Mouse (Mus musculus): ENCODE measurements at regions not wholly inside any gene's neighbourhood (a gene's known extent, or its start where the extent isn't known, plus 50 kb on each side); places are given as distances from the start of the nearest gene placed in this dataset.
A peak's percentile ranks its signal among the peaks of the same experiment; 100 is the strongest.

- Histone ChIP-seq H3K27me3 (ENCODE audit: control insufficient read depth, insufficient read depth, low read depth, low read length) (no peaks in the 10 kb centered on the region; the same call in 1 of the 2 replicates), H3K4me3 (ENCODE audit: low read depth, low read length) (no peak overlapping the region), H3K36me3 (ENCODE audit: control insufficient read depth, insufficient read depth, low read length) (no peaks in the 10 kb centered on the region), H3K9me3 (replicated peaks; ENCODE audit: control insufficient read depth, low read length, poor library complexity, severe bottlenecking) (no peaks in the 10 kb centered on the region), H3K9ac (ENCODE audit: low read depth, low read length) (no peak overlapping the region), H3K4me2 (ENCODE audit: low read length) (no peak overlapping the region), H3K27ac (ENCODE audit: low read length) (no peak overlapping the region), H3K4me1 (ENCODE audit: control insufficient read depth, insufficient read depth, low read length) (peaks cover 6% of the 10 kb centered on the region; the same call in 1 of the 2 replicates)
- no peak; the same call in 1 of the 2 replicates for ATAC-seq
- WGBS = 39% methylated on average over 13 of the region's 13 CpGs
Observed at GRCm38 (mm10) chr4:131107127-131107857, 163.1 kb downstream of the Matn1 start.

- Histone ChIP-seq H3K9ac (ENCODE audit: low read depth, low read length) (no peak overlapping the region), H3K9me3 (replicated peaks; ENCODE audit: control insufficient read depth, low read length, poor library complexity, severe bottlenecking) (no peaks in the 10 kb centered on the region), H3K27me3 (ENCODE audit: control insufficient read depth, insufficient read depth, low read depth, low read length) (no peaks in the 10 kb centered on the region), H3K4me2 (ENCODE audit: low read length) (no peak overlapping the region), H3K4me1 (ENCODE audit: control insufficient read depth, insufficient read depth, low read length) (peaks cover 2% of the 10 kb centered on the region; the same call in 1 of the 2 replicates), H3K4me3 (ENCODE audit: low read depth, low read length) (no peak overlapping the region), H3K36me3 (ENCODE audit: control insufficient read depth, insufficient read depth, low read length) (no peaks in the 10 kb centered on the region), H3K27ac (ENCODE audit: low read length) (no peak overlapping the region)
- 61% methylated on average over 6 of the region's 6 CpGs for WGBS
- no peak for ATAC-seq
Observed at GRCm38 (mm10) chr4:131112536-131112935, 168.4 kb downstream of the Matn1 start.

GRCm38 (mm10) chr4:131113727-131114303 is 169.6 kb downstream of the Matn1 start:
- H3K9me3 ChIP-seq (replicated peaks; ENCODE audit: control insufficient read depth, low read length, poor library complexity, severe bottlenecking) = no peaks in the 10 kb centered on the region
- ATAC-seq = peak; percentile 60; the same call in 1 of the 2 replicates

GRCm38 (mm10) chr4:131115247-131115646 is 171.1 kb downstream of the Matn1 start:
- Histone ChIP-seq H3K36me3 (ENCODE audit: control insufficient read depth, insufficient read depth, low read length) (no peaks in the 10 kb centered on the region), H3K4me1 (ENCODE audit: control insufficient read depth, insufficient read depth, low read length) (no peaks in the 10 kb centered on the region), H3K27me3 (ENCODE audit: control insufficient read depth, insufficient read depth, low read depth, low read length) (no peaks in the 10 kb centered on the region), H3K9me3 (replicated peaks; ENCODE audit: control insufficient read depth, low read length, poor library complexity, severe bottlenecking) (no peaks in the 10 kb centered on the region), H3K9ac (ENCODE audit: low read depth, low read length) (no peak overlapping the region), H3K4me3 (ENCODE audit: low read depth, low read length) (no peak overlapping the region), H3K27ac (ENCODE audit: low read length) (no peak overlapping the region), H3K4me2 (ENCODE audit: low read length) (no peak overlapping the region)
- 12% methylated on average over 5 of the region's 5 CpGs for WGBS
- ATAC-seq = no peak

More at GRCm38 (mm10) chr4:131113727-131114303, 169.6 kb downstream of the Matn1 start:
- H3K4me2 ChIP-seq (ENCODE audit: low read length) = no peak overlapping the region
- no peaks in the 10 kb centered on the region for H3K4me1 ChIP-seq (ENCODE audit: control insufficient read depth, insufficient read depth, low read length)
- H3K27me3 ChIP-seq (ENCODE audit: control insufficient read depth, insufficient read depth, low read depth, low read length) = no peaks in the 10 kb centered on the region
- no peak overlapping the region for H3K9ac ChIP-seq (ENCODE audit: low read depth, low read length)
- no peak overlapping the region for H3K4me3 ChIP-seq (ENCODE audit: low read depth, low read length)
- 30% methylated on average over 10 of the region's 10 CpGs for WGBS
- no peaks in the 10 kb centered on the region for H3K36me3 ChIP-seq (ENCODE audit: control insufficient read depth, insufficient read depth, low read length)
- H3K27ac ChIP-seq (ENCODE audit: low read length) = no peak overlapping the region

GRCm38 (mm10) chr4:131118586-131118985 is 174.4 kb downstream of the Matn1 start:
- H3K4me2 ChIP-seq (ENCODE audit: low read length) = no peak overlapping the region
- no peaks in the 10 kb centered on the region for H3K27me3 ChIP-seq (ENCODE audit: control insufficient read depth, insufficient read depth, low read depth, low read length)
- 55% methylated on average over 4 of the region's 4 CpGs for WGBS
- H3K9me3 ChIP-seq (replicated peaks; ENCODE audit: control insufficient read depth, low read length, poor library complexity, severe bottlenecking) = no peaks in the 10 kb centered on the region
- no peak overlapping the region for H3K9ac ChIP-seq (ENCODE audit: low read depth, low read length)
- no peaks in the 10 kb centered on the region for H3K4me1 ChIP-seq (ENCODE audit: control insufficient read depth, insufficient read depth, low read length)
- H3K36me3 ChIP-seq (ENCODE audit: control insufficient read depth, insufficient read depth, low read length) = no peaks in the 10 kb centered on the region
- H3K4me3 ChIP-seq (ENCODE audit: low read depth, low read length) = no peak overlapping the region
- no peak for ATAC-seq
- H3K27ac ChIP-seq (ENCODE audit: low read length) = no peak overlapping the region

GRCm38 (mm10) chr4:131119621-131120020 is 175.4 kb downstream of the Matn1 start:
- Histone ChIP-seq H3K9ac (ENCODE audit: low read depth, low read length) (no peak overlapping the region), H3K27ac (ENCODE audit: low read length) (no peak overlapping the region), H3K36me3 (ENCODE audit: control insufficient read depth, insufficient read depth, low read length) (no peaks in the 10 kb centered on the region), H3K9me3 (replicated peaks; ENCODE audit: control insufficient read depth, low read length, poor library complexity, severe bottlenecking) (no peaks in the 10 kb centered on the region), H3K4me1 (ENCODE audit: control insufficient read depth, insufficient read depth, low read length) (no peaks in the 10 kb centered on the region), H3K4me2 (ENCODE audit: low read length) (no peak overlapping the region), H3K4me3 (ENCODE audit: low read depth, low read length) (no peak overlapping the region), H3K27me3 (ENCODE audit: control insufficient read depth, insufficient read depth, low read depth, low read length) (no peaks in the 10 kb centered on the region)
- no peak for ATAC-seq
- WGBS = 93% methylated on average over 2 of the region's 2 CpGs

- no peak overlapping the region for H3K4me3 ChIP-seq (ENCODE audit: low read depth, low read length)
- H3K4me1 ChIP-seq (ENCODE audit: control insufficient read depth, insufficient read depth, low read length) = no peaks in the 10 kb centered on the region
- H3K27ac ChIP-seq (ENCODE audit: low read length) = no peak overlapping the region
- H3K9ac ChIP-seq (ENCODE audit: low read depth, low read length) = no peak overlapping the region
- WGBS = 87% methylated on average over 5 of the region's 5 CpGs
- H3K9me3 ChIP-seq (replicated peaks; ENCODE audit: control insufficient read depth, low read length, poor library complexity, severe bottlenecking) = no peaks in the 10 kb centered on the region
- ATAC-seq = no peak
- H3K4me2 ChIP-seq (ENCODE audit: low read length) = no peak overlapping the region
- no peaks in the 10 kb centered on the region for H3K36me3 ChIP-seq (ENCODE audit: control insufficient read depth, insufficient read depth, low read length)
- H3K27me3 ChIP-seq (ENCODE audit: control insufficient read depth, insufficient read depth, low read depth, low read length) = no peaks in the 10 kb centered on the region
Observed at GRCm38 (mm10) chr4:131120680-131121079, 176.5 kb downstream of the Matn1 start.

GRCm38 (mm10) chr4:131125975-131126374 is 181.8 kb downstream of the Matn1 start:
- no peaks in the 10 kb centered on the region for H3K27me3 ChIP-seq (ENCODE audit: control insufficient read depth, insufficient read depth, low read depth, low read length)
- no peaks in the 10 kb centered on the region for H3K9me3 ChIP-seq (replicated peaks; ENCODE audit: control insufficient read depth, low read length, poor library complexity, severe bottlenecking)
- H3K27ac ChIP-seq (ENCODE audit: low read length) = no peak overlapping the region
- H3K4me2 ChIP-seq (ENCODE audit: low read length) = no peak overlapping the region
- H3K4me3 ChIP-seq (ENCODE audit: low read depth, low read length) = no peak overlapping the region
- H3K4me1 ChIP-seq (ENCODE audit: control insufficient read depth, insufficient read depth, low read length) = peaks cover 5% of the 10 kb centered on the region; the same call in 1 of the 2 replicates
- no peak overlapping the region for H3K9ac ChIP-seq (ENCODE audit: low read depth, low read length)
- WGBS = 35% methylated on average over 7 of the region's 7 CpGs
- H3K36me3 ChIP-seq (ENCODE audit: control insufficient read depth, insufficient read depth, low read length) = no peaks in the 10 kb centered on the region
- ATAC-seq = no peak

- no peak overlapping the region for H3K4me3 ChIP-seq (ENCODE audit: low read depth, low read length)
- no peaks in the 10 kb centered on the region for H3K9me3 ChIP-seq (replicated peaks; ENCODE audit: control insufficient read depth, low read length, poor library complexity, severe bottlenecking)
- H3K4me1 ChIP-seq (ENCODE audit: control insufficient read depth, insufficient read depth, low read length) = peaks cover 5% of the 10 kb centered on the region; the same call in 1 of the 2 replicates
- no peaks in the 10 kb centered on the region for H3K36me3 ChIP-seq (ENCODE audit: control insufficient read depth, insufficient read depth, low read length)
- no peak for ATAC-seq
- no peak overlapping the region for H3K27ac ChIP-seq (ENCODE audit: low read length)
- no peaks in the 10 kb centered on the region for H3K27me3 ChIP-seq (ENCODE audit: control insufficient read depth, insufficient read depth, low read depth, low read length)
- H3K4me2 ChIP-seq (ENCODE audit: low read length) = no peak overlapping the region
- H3K9ac ChIP-seq (ENCODE audit: low read depth, low read length) = no peak overlapping the region
- 93% methylated on average over 6 of the region's 6 CpGs for WGBS
Observed at GRCm38 (mm10) chr4:131126901-131127300, 182.7 kb downstream of the Matn1 start.
